In genomic region chr5:31188223-31188840, GRCm38 (mm10) we compare ENCODE assay signal across 15 mouse cellular contexts. TPM values are rescaled to one million over a fixed set of nuclear protein-coding genes. Genes with fewer than 3 reads are reported as not detected.
A peak's percentile ranks its signal among the peaks of the same experiment; 100 is the strongest.
DNase-seq lines count a peak whose midpoint lies in the region; ATAC-seq and TF ChIP-seq lines count a peak whose summit lies in the region.
"Had no signal": no experiment of that assay in that cellular context is flagged by ENCODE, and none has a peak within 500 bp of the region (broad histone marks: within the 10 kb centered on the region; RNA-seq: fewer than 3 reads in every experiment).

No protein-coding gene starts in this region.

- no peak for DNase-seq in heart, postnatal 0 days (ENCODE audit: low spot score)
- DNase-seq in heart, postnatal 25 days (ENCODE audit: low spot score) = no peak
- peak; percentile 38 for DNase-seq in midbrain, postnatal 0 days (ENCODE audit: low spot score)
- DNase-seq in R1 (ENCODE audit: low read depth, low spot score) (peak; percentile 83), adipocyte (ENCODE audit: low spot score) (no peak)
- no peak for DNase-seq in stomach, postnatal 0 days (ENCODE audit: low spot score)
- DNase-seq in cerebellum, adult 18-20 months = no peak
- DNase-seq: heart, adult 18-20 months; kidney, postnatal 25 days had no signal

- H3K9me3 ChIP-seq in heart, postnatal 0 days (replicated peaks; ENCODE audit: control insufficient read depth, low read length) = no peaks in the 10 kb centered on the region
- no peaks in the 10 kb centered on the region for H3K9me3 ChIP-seq in midbrain, postnatal 0 days (ENCODE audit: low read length)
- no peaks in the 10 kb centered on the region for H3K9me3 ChIP-seq in midbrain, embryonic 15.5 days
- H3K9me3 ChIP-seq in stomach, postnatal 0 days (ENCODE audit: control insufficient read depth, low read length) = no peaks in the 10 kb centered on the region
- H3K9me3 ChIP-seq: forebrain, embryonic 13.5 days; hindbrain, embryonic 12.5 days; liver, embryonic 15.5 days had no signal

- no peak overlapping the region for H3K4me3 ChIP-seq in heart, postnatal 0 days (ENCODE audit: low read depth, low read length)
- H3K4me3 ChIP-seq in midbrain, postnatal 0 days (ENCODE audit: low read depth, low read length) = no peak overlapping the region
- no peak overlapping the region for H3K4me3 ChIP-seq in midbrain, embryonic 15.5 days
- H3K4me3 ChIP-seq in stomach, postnatal 0 days (ENCODE audit: low read depth, low read length) = no peak overlapping the region
- H3K4me3 ChIP-seq: forebrain, embryonic 13.5 days; hindbrain, embryonic 12.5 days; liver, embryonic 15.5 days had no signal

- H3K36me3 ChIP-seq in heart, postnatal 0 days (replicated peaks; ENCODE audit: control insufficient read depth, insufficient read depth, low read length) = peaks cover 45% of the 10 kb centered on the region
- H3K36me3 ChIP-seq in midbrain, postnatal 0 days (ENCODE audit: insufficient read depth, low read length) = peaks cover 43% of the 10 kb centered on the region
- peaks cover 40% of the 10 kb centered on the region for H3K36me3 ChIP-seq in midbrain, embryonic 15.5 days (replicated peaks)
- H3K36me3 ChIP-seq in stomach, postnatal 0 days (ENCODE audit: control insufficient read depth, insufficient read depth, low read length) = peaks cover 22% of the 10 kb centered on the region; the same call in 1 of the 2 replicates

- peaks cover 7% of the 10 kb centered on the region for H3K4me1 ChIP-seq in heart, postnatal 0 days (ENCODE audit: control insufficient read depth, insufficient read depth)
- H3K4me1 ChIP-seq in midbrain, postnatal 0 days (ENCODE audit: insufficient read depth, low read length) = no peaks in the 10 kb centered on the region
- peaks cover 11% of the 10 kb centered on the region for H3K4me1 ChIP-seq in midbrain, embryonic 15.5 days
- H3K4me1 ChIP-seq in stomach, postnatal 0 days (replicated peaks; ENCODE audit: control insufficient read depth, insufficient read depth) = no peaks in the 10 kb centered on the region

- TF ChIP-seq CTCF in heart, postnatal 0 days (IDR thresholded peaks at IDR 0.05; ENCODE audit: low read depth) = peak; percentile 25; the same call in 1 of the 2 replicates
- TF ChIP-seq CTCF in midbrain, postnatal 0 days (IDR thresholded peaks at IDR 0.05) = peak; percentile 55
- peak; percentile 66 for TF ChIP-seq CTCF in stomach, postnatal 0 days (IDR thresholded peaks at IDR 0.05; ENCODE audit: low read depth)

- TF ChIP-seq EP300 in heart, postnatal 0 days (IDR thresholded peaks at IDR 0.05; ENCODE audit: low read depth) = no peak
- TF ChIP-seq EP300 in stomach, postnatal 0 days (optimal IDR thresholded peaks at IDR 0.05) = no peak

- no peak overlapping the region for H3K4me2 ChIP-seq in heart, postnatal 0 days (ENCODE audit: low read depth, low read length)
- H3K4me2 ChIP-seq in midbrain, postnatal 0 days (ENCODE audit: low read depth, low read length, poor library complexity, severe bottlenecking) = no peak overlapping the region
- H3K4me2 ChIP-seq in midbrain, embryonic 15.5 days = no peak overlapping the region
- H3K4me2 ChIP-seq in stomach, postnatal 0 days (replicated peaks; ENCODE audit: low read depth) = no peak overlapping the region
- H3K4me2 ChIP-seq: forebrain, embryonic 13.5 days; hindbrain, embryonic 12.5 days; liver, embryonic 15.5 days had no signal

- H3K27me3 ChIP-seq in heart, postnatal 0 days (ENCODE audit: control insufficient read depth, insufficient read depth, low read length) = no peaks in the 10 kb centered on the region
- no peaks in the 10 kb centered on the region for H3K27me3 ChIP-seq in midbrain, postnatal 0 days (ENCODE audit: insufficient read depth, low read length)
- no peaks in the 10 kb centered on the region for H3K27me3 ChIP-seq in midbrain, embryonic 15.5 days (replicated peaks)
- H3K27me3 ChIP-seq in stomach, postnatal 0 days (ENCODE audit: control insufficient read depth, insufficient read depth, low read length) = no peaks in the 10 kb centered on the region
- H3K27me3 ChIP-seq: forebrain, embryonic 13.5 days; hindbrain, embryonic 12.5 days; liver, embryonic 15.5 days; Patski had no signal

- 71% methylated on average over 4 of the region's 4 CpGs for WGBS in heart, postnatal 0 days
- 71% methylated on average over 4 of the region's 4 CpGs for WGBS in midbrain, postnatal 0 days
- 87% methylated on average over 4 of the region's 4 CpGs for WGBS in midbrain, embryonic 15.5 days
- 64% methylated on average over 4 of the region's 4 CpGs for WGBS in stomach, postnatal 0 days

- no peak overlapping the region for H3K27ac ChIP-seq in heart, postnatal 0 days (ENCODE audit: low read depth)
- H3K27ac ChIP-seq in midbrain, postnatal 0 days (ENCODE audit: low read depth, low read length) = no peak overlapping the region
- H3K27ac ChIP-seq in midbrain, embryonic 15.5 days = no peak overlapping the region
- H3K27ac ChIP-seq in stomach, postnatal 0 days (replicated peaks) = no peak overlapping the region
- H3K27ac ChIP-seq: forebrain, embryonic 13.5 days; hindbrain, embryonic 12.5 days; liver, embryonic 15.5 days had no signal

- no peak for ATAC-seq in heart, postnatal 0 days (ENCODE audit: insufficient read depth, low read depth)
- no peak for ATAC-seq in midbrain, postnatal 0 days (ENCODE audit: low FRiP score)
- ATAC-seq in midbrain, embryonic 15.5 days (replicated peaks) = no peak
- ATAC-seq in stomach, postnatal 0 days (ENCODE audit: low FRiP score, low TSS enrichment) = no peak
- ATAC-seq: forebrain, embryonic 13.5 days; midbrain, embryonic 16.5 days; Patski had no signal

- intact Hi-C loops in heart, postnatal 25 days (cut with DNase I) = no loop called here

- no peak overlapping the region for H3K9ac ChIP-seq in heart, postnatal 0 days (replicated peaks; ENCODE audit: low read depth, low read length)
- H3K9ac ChIP-seq in midbrain, postnatal 0 days (replicated peaks; ENCODE audit: low read length, poor library complexity, severe bottlenecking) = no peak overlapping the region
- H3K9ac ChIP-seq in midbrain, embryonic 15.5 days = no peak overlapping the region
- H3K9ac ChIP-seq in stomach, postnatal 0 days (ENCODE audit: low read length) = no peak overlapping the region
- H3K9ac ChIP-seq: forebrain, embryonic 13.5 days; hindbrain, embryonic 12.5 days; liver, embryonic 15.5 days had no signal

RNA-seq across cellular contexts. Expression of gene Snx17, which starts 4.7 kb away (rescaled TPM):
- 120 and 139 TPM in 2 replicates for total RNA-seq in heart, postnatal 0 days (2014; rRNA removed; ENCODE audit: low replicate concordance)
- polyA plus RNA-seq in heart, postnatal 0 days (2015; fragmentation: Nextera tagmentation; extraction: Ambion mirVana) = 97.9 and 112 TPM in 2 replicates
- 10 to 100 TPM; 61.3 to 62.5 TPM for total RNA-seq in heart, postnatal 25 days (2021)
- 88.3 and 95.2 TPM in 2 replicates for total RNA-seq in midbrain, postnatal 0 days (2014; rRNA removed)
- 103 and 104 TPM in 2 replicates for polyA plus RNA-seq in midbrain, postnatal 0 days (2015; fragmentation: Nextera tagmentation; extraction: Ambion mirVana)
- polyA plus RNA-seq in midbrain, embryonic 15.5 days (2015; fragmentation: Nextera tagmentation; extraction: Ambion mirVana) = 125 and 126 TPM in 2 replicates
- 80.3 and 83.2 TPM in 2 replicates for polyA plus RNA-seq in stomach, postnatal 0 days (2015; fragmentation: Nextera tagmentation; extraction: Ambion mirVana)

RNA-seq across cellular contexts. Expression of gene Eif2b4, which starts 4.9 kb away (rescaled TPM):
- total RNA-seq in heart, postnatal 0 days (2014; rRNA removed; ENCODE audit: low replicate concordance) = 27.1 and 36.7 TPM in 2 replicates
- 60.2 and 60.7 TPM in 2 replicates for polyA plus RNA-seq in heart, postnatal 0 days (2015; fragmentation: Nextera tagmentation; extraction: Ambion mirVana)
- total RNA-seq in heart, postnatal 25 days (2021) = 10 to 100 TPM; 51.6 to 55.5 TPM
- total RNA-seq in midbrain, postnatal 0 days (2014; rRNA removed) = 29.7 and 34.0 TPM in 2 replicates
- polyA plus RNA-seq in midbrain, postnatal 0 days (2015; fragmentation: Nextera tagmentation; extraction: Ambion mirVana) = 84.3 and 93.4 TPM in 2 replicates
- 85.0 and 92.1 TPM in 2 replicates for polyA plus RNA-seq in midbrain, embryonic 15.5 days (2015; fragmentation: Nextera tagmentation; extraction: Ambion mirVana)
- polyA plus RNA-seq in stomach, postnatal 0 days (2015; fragmentation: Nextera tagmentation; extraction: Ambion mirVana) = 44.2 and 47.7 TPM in 2 replicates

RNA-seq across cellular contexts. Expression of gene Gtf3c2, which starts 8.4 kb away (rescaled TPM):
- total RNA-seq in heart, postnatal 0 days (2014; rRNA removed; ENCODE audit: low replicate concordance) = 15.7 and 42.7 TPM in 2 replicates
- polyA plus RNA-seq in heart, postnatal 0 days (2015; fragmentation: Nextera tagmentation; extraction: Ambion mirVana) = 18.3 and 20.5 TPM in 2 replicates
- total RNA-seq in heart, postnatal 25 days (2021) = 10 to 100 TPM; 32.0 to 35.8 TPM
- total RNA-seq in midbrain, postnatal 0 days (2014; rRNA removed) = 45.2 and 46.4 TPM in 2 replicates
- 46.1 and 49.0 TPM in 2 replicates for polyA plus RNA-seq in midbrain, postnatal 0 days (2015; fragmentation: Nextera tagmentation; extraction: Ambion mirVana)
- polyA plus RNA-seq in midbrain, embryonic 15.5 days (2015; fragmentation: Nextera tagmentation; extraction: Ambion mirVana) = 72.3 and 73.6 TPM in 2 replicates
- polyA plus RNA-seq in stomach, postnatal 0 days (2015; fragmentation: Nextera tagmentation; extraction: Ambion mirVana) = 19.9 and 25.1 TPM in 2 replicates

RNA-seq across cellular contexts. Expression of gene Gm29609, which starts 8.6 kb away (rescaled TPM):
- total RNA-seq in heart, postnatal 0 days (2014; rRNA removed; ENCODE audit: low replicate concordance) = 6.6 and 9.9 TPM in 2 replicates
- polyA plus RNA-seq in heart, postnatal 0 days (2015; fragmentation: Nextera tagmentation; extraction: Ambion mirVana) = 0.80 and 1.1 TPM in 2 replicates
- under 1 TPM; 0.23 to 0.28 TPM for total RNA-seq in heart, postnatal 25 days (2021)
- 3.1 and 4.3 TPM in 2 replicates for total RNA-seq in midbrain, postnatal 0 days (2014; rRNA removed)
- polyA plus RNA-seq in midbrain, postnatal 0 days (2015; fragmentation: Nextera tagmentation; extraction: Ambion mirVana) = 1.9 and 2.2 TPM in 2 replicates
- polyA plus RNA-seq in midbrain, embryonic 15.5 days (2015; fragmentation: Nextera tagmentation; extraction: Ambion mirVana) = 1.7 TPM in 2 replicates
- polyA plus RNA-seq in stomach, postnatal 0 days (2015; fragmentation: Nextera tagmentation; extraction: Ambion mirVana) = 0.31 and 0.57 TPM in 2 replicates

RNA-seq across cellular contexts. Expression of gene Zfp513, which starts 13.8 kb away (rescaled TPM):
- 2.9 and 30.7 TPM in 2 replicates for total RNA-seq in heart, postnatal 0 days (2014; rRNA removed; ENCODE audit: low replicate concordance)
- 2.9 and 3.4 TPM in 2 replicates for polyA plus RNA-seq in heart, postnatal 0 days (2015; fragmentation: Nextera tagmentation; extraction: Ambion mirVana)
- total RNA-seq in heart, postnatal 25 days (2021) = 1 to 10 TPM; 7.3 to 8.1 TPM
- 6.4 and 10.9 TPM in 2 replicates for total RNA-seq in midbrain, postnatal 0 days (2014; rRNA removed)
- 11.1 and 13.0 TPM in 2 replicates for polyA plus RNA-seq in midbrain, postnatal 0 days (2015; fragmentation: Nextera tagmentation; extraction: Ambion mirVana)
- 17.0 and 19.4 TPM in 2 replicates for polyA plus RNA-seq in midbrain, embryonic 15.5 days (2015; fragmentation: Nextera tagmentation; extraction: Ambion mirVana)
- polyA plus RNA-seq in stomach, postnatal 0 days (2015; fragmentation: Nextera tagmentation; extraction: Ambion mirVana) = 4.8 and 5.3 TPM in 2 replicates

Comparison
In these comparisons a context has a peak if more than half of its experiments do, and no peak if none do; other contexts are left out.
1. DNase-seq: peak in midbrain, postnatal 0 days (single experiment) and R1 (single experiment); none in heart, postnatal 0 days (single experiment), heart, postnatal 25 days (single experiment), stomach, postnatal 0 days (single experiment), adipocyte (single experiment) and cerebellum, adult 18-20 months (0 of 2).
2. Peak in every context shown above with its lines, with median percentiles within 50 percentile points of each other: CTCF ChIP-seq.